Mouse (Mus musculus): ENCODE results near the gene 1700093K21Rik. TPM values are rescaled to one million over a fixed set of nuclear protein-coding genes. Genes with fewer than 3 reads are reported as not detected.
"Not testable (repeated sequence)": the region's sequence is repeated elsewhere in the genome, so short reads cannot be mapped to it uniquely, and the experiment has no call there.

1700093K21Rik gene
- total RNA-seq (2021): under 1 TPM in 1 of 2 experiments, not detected in 1; 0.40 TPM

DNA sequence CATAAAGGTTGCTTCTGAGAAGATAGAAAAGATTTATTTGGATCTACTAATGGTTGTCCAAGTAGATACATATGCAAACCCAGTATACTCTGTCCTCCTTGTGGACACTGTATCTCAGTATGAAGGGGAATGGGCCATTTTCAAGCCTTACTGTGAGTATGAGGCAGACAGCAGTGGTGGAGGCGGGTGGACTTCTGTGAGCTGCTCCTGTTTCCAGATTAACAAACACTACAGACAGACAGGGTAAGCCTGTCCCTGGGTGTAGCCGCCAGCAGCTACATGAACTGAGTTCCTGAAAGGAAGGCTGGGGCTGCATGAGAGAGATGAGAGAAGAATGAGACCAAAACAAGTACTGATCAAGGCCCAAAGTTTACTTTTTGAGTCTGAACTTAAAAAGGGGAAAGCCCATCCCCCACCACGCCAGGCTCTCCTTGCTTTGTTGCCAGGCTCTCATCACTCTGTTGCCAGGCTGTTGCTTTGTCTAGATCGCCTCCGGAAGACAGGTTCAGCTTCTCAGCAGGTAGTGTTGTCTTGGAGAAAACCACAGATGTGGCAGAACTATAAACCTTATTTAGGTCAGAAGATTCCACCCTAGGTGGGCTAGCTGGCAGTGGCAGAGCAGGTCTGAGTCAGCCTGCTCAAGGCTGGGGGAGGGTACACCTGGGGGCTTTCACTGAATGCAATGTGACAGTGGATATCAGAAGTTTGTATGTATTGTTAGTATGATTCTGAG, at the start of gene 1700093K21Rik:
TSS of gene 1700093K21Rik (minus strand) at position 683 of the 733 bp plus-strand sequence.
- no peak for DNase-seq
- intact Hi-C loops (cut with DNase I): no loop called here

DNA sequence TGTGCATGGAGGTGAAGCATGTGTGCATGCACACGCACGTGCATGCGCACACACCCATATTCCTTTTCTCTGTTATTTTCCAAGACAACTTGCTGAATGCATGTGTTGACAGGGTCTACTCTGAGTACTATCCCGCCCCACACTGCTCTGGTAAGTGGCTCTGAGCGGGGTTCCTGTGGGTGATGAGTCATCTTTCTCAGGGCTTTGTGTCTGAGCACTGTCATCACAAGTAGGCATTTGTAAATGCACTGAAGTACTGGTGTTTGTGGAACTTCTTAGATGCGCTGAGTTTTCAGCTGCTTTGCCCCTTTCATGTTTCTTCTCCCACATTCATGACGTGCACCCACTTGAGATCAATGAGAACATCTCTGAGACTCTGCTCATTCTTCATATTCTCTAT, 49.2 kb upstream of the 1700093K21Rik start:
- intact Hi-C loops (cut with DNase I): no loop called here
- DNase-seq: no peak

DNA sequence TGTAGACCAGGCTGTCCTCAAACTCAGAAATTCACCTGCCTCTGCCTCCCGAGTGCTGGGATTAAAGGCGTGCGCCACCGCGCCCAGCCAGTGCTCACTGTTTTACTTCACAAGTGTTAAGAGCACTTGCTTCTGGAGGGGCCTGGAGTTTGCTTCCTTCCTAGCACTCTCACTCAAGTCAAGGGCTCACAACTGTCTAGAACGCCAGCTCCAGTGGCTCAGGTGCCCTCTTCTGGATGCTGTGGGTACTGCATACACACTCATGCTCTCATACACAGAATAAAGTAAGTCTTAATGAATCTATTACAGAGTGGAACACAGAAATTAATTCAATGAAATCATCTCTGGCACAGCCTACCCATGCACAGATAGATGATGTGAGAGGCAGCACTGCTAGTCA, 44.8 kb upstream of the 1700093K21Rik start:
- intact Hi-C loops (cut with DNase I): loop anchor here (5.0 kb wide), 1 partner anchor 68 kb away; the partner anchor contains the start of gene Ahsa2
- DNase-seq: peak; percentile 79

DNA sequence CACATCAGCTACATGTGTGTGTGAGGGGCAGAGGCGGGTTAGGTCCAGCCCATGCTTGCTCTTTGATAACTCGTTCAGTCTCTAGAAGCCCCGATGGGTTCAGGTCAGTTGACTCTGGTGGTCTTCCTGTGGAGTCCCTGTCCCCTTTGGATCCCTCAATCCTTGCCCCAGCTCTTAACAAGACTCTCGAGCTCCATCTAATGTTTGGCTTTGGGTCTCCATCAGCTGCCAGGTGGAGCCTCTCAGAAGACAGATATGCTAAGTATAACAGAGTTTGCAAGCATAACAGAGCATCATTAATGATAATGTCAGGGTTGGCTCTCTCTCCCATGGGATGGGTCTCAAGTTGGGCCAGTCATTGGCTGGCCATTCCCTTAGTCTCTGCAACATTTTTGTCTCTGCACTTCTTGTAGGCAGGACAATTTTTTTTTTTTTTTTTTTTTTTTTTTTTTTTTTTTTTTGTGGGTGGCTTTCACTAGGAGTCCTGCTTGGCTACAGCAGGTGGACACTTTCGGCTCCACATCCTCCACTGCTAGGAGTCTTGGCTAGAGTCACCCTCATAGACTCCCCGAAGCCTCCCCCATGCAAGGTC, 36.2 kb upstream of the 1700093K21Rik start:
- intact Hi-C loops (cut with DNase I): no loop called here
- no peak for DNase-seq

DNA sequence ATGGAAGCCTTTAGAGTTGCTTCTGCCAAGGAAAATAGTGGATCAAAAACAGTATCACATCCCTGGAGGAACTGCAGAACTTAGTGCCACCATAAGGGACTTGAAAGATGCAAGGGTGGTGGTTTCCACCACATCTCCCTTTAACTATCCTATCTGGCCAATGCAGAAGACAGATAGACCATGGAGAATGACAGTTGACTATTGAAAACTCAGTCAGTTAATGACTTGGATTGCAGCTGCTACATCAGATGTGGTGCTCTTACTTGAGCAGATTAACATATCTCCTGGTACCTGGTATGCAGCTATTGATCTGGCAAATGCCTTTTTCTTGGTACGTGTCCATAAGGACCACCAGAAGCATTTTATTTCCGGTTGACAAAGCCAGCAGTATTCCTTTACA, 16.5 kb upstream of the 1700093K21Rik start:
- no peak for DNase-seq
- intact Hi-C loops (cut with DNase I): no loop called here

DNA sequence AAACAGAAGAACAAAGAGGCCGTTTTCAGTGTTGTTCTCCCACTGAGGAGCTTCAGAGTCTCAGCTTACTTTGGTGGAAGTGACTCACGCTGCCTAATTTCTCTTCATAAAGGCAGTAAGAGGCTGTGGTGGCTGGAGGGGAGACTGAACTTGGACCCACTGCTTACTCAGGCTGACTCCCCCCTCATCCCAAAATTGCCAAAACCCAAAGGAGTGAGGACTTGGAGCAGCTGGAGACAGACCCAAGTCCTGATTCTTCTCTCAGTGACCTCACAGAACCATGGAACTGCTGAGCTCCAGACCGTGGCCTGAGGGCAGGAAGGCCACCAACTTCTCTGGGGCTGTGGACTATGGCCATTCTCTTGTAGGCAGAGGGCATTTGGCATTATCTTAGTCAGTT, 2.0 kb downstream of the 1700093K21Rik start:
- intact Hi-C loops (cut with DNase I): no loop called here
- DNase-seq: no peak

DNA sequence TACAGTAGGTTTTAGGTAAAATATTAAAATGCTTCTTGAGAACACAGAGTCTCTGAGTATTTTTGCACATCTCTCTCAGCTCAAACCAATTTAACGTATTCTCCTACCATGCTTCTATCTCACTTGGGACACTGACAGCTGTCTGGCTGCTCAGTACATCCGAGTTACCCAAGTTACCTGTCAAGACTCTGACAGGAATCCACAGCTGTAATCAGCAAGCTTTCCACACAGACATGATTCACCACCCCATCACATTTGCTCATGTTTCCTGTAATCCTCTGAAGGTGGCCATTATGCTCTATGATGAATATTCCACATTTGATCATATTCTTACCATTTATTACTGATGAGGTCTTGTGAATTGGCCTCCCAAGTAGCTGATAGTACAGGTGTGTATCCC, 5.6 kb downstream of the 1700093K21Rik start:
- intact Hi-C loops (cut with DNase I): no loop called here
- no peak for DNase-seq

DNA sequence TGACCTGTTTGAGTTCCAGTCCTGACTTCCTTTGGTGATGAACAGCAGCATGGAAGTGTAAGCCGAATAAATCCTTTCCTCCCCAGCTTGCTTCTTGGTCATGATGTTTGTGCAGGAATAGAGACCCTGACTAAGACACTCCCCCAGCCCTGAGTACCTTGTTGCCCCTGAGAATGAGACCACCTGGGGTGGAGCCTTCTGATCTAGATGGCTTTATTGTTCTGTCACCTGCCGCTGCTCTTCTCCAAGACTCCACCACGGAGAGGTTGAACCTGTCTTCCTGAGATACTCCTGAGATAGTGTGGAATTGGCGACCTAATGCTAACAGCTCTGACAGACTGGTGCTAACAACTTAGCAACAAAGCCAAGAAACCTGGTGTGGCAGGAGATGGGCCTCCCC, 6.2 kb downstream of the 1700093K21Rik start:
- DNase-seq; intact Hi-C loops (cut with DNase I): not testable (repeated sequence)

DNA sequence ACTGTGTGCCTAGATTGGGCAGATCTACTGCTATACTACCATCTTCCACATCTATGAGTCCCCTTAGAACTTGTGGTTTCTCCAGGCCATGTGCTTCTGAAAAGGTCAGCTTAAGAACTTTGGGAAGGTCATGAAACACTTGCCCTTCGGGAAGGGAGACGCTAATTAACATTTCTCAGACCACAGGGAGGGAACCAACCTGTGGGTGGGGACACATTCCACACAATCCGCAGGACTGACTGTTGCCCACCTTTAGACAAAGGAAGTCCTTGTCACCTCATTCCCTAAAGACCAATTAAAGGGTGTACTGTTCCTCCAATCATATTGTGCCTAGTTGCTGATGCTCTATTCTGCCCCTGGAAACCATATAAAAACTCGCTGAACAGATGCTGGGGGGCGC, 16.2 kb downstream of the 1700093K21Rik start:
- intact Hi-C loops (cut with DNase I); DNase-seq: not testable (repeated sequence)

DNA sequence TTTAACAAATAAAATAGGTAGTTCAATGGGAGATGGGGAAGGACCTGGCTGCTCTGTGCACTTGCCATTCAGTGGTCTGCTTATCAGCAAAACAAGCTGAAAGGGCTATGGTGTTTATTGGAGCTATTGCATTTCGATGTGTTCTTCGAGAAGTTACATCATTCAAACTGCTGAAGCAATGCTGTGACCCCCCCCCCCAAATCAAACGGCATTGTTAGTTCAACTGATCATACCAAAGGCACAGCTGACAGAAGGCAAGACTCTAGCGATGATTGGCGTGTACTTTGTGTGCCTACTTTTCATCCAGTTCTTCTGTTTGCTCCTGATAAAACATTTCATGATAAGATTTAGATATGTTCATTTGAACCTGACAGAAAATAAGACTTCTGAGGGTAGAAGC, 22.3 kb downstream of the 1700093K21Rik start:
- DNase-seq: no peak
- intact Hi-C loops (cut with DNase I): loop anchor here (5.0 kb wide), 1 partner anchor 69 kb away; no protein-coding TSS in a partner anchor

DNA sequence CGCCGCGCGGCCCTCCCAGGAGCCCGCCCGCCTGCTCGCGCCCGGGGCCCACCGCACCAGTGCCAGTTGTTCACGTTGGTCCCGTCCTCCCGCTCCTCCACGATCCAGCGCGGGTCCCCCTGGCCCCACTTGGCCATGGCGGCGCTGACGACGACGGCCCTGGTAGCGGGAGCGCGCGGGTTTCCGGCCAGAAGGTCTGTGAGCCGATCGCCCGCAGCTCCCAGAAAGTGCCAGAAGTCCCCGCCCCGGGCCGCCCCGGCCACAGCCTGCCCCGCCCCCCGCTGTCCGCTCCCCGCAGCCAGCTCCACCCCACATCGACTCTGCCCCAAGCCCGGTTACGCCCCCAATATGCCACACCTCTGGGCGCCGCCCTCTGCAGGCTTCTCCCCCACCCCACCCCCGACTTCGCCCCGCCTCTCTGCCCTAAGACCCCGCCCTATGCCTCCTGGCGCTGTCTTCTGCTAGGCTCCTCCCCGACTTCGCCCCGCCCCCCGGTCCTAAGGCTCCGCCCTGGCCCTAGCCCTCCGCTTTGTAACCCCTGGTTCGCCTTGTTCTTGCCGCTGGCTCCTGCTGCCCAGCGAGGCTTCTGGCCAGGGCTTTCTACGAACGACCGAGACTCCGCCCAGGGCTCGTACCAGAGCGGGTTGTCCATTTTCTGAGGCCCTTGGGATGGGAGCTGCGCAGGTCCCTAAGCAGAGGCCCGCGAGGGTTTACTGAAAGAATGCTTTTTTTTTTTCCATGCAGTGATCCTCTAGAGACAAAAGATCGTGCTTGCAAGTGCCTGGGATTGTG, 23.0 kb downstream of the 1700093K21Rik start, which contains the start of gene Ahsa2:
TSS of gene Ahsa2 (minus strand) at position 313 of the 792 bp plus-strand sequence.
- intact Hi-C loops (cut with DNase I): loop anchor here (5.0 kb wide), 1 partner anchor 69 kb away; no protein-coding TSS in a partner anchor
- DNase-seq: peak; percentile 99

DNA sequence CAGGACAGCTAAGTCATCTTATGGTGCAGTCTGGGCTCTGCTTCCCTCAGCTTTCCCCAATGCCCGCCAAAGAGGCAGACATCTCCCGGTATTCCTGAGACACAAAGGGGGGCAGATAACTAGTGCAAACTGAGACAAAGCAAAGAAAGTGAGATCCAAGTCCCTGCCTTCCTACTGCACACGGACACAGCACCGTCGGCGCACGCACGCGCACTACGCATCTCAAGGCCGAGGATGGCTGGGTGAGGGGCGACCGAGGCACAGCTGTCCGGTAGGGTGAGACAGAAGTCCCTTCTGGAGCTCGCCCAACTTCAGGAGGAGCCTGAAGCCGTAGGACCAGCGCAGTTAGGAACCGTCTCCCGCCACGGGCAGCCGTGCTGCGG, 23.6 kb downstream of the 1700093K21Rik start:
- peak; percentile 87 for DNase-seq
- intact Hi-C loops (cut with DNase I): loop anchor here (5.0 kb wide), 1 partner anchor 70 kb away; no protein-coding TSS in a partner anchor

DNA sequence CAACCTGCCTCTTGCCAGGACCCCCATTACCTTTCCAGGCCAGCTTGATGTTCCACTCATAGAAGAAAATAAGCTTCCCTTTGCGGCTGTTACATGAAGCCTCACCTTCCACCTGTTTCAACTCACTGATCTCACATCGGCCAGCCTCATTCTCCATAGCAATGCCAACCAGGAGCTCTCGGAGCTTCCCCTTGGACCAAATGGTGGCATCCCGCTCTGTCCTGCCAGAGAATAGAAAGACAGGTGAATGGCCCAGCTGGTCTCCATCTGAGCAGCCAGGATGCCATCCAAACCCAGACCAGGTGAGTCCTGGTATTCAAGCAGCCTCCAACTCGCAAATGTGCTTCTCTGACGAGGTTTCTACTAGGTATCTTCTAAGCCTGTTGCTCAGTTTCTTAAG, 24.3 kb downstream of the 1700093K21Rik start:
- intact Hi-C loops (cut with DNase I): loop anchor here (5.0 kb wide), 1 partner anchor 71 kb away; no protein-coding TSS in a partner anchor
- no peak for DNase-seq

DNA sequence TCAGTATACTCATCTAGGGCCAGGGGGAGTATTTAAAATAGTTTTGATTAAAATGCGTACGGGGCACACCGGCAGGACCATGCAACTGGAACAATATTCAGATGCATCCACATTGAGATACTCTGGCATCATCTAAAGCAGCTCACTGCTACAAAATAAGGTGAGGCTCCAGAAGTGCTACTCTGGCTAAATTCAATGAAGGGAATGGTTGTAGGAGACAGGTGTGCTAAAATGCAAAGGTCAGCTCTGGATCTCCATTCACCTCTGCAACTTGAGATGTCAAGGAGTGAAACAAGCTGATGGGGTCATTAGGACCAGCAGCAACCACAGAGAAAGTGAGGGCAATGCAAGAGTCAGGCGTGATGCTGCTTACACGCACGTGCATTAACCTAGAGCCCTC, 25.7 kb downstream of the 1700093K21Rik start:
- intact Hi-C loops (cut with DNase I): loop anchor here (5.0 kb wide), 1 partner anchor 72 kb away; no protein-coding TSS in a partner anchor
- DNase-seq: no peak

DNA sequence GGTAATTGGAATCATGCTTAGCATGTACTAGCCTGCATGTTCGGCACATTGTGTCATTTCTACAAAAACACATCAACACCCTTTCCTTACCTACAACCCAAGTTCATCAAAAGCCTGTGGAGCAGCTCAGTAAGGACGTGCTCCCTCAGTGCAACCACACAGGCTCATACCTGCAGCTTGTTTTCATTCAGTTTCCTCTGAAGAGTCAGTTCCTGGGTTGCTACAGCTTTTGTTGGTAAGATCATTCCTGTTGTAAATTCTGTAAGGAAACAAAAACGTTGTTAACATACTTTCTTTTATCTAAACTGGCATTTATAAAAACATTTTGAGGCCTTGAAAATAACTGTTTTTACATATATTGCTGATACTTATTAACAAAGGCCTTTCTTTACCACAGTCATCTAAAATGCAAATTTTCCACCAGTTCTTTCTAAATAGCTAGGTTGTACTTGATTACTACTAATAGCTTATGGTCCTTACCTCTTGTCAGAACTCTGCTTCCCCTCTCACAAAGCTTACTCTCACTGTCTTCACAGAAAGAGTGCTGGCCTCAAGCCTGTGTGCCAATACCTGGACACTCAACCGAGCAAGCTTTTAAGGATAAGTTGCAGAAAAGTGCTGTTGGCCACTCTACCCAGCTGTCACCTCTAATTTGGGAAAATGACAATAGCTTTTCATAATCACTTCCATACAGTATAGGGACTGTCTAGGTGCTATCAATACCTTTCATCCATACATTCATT, 28.7 kb downstream of the 1700093K21Rik start:
- no peak for DNase-seq
- intact Hi-C loops (cut with DNase I): no loop called here

DNA sequence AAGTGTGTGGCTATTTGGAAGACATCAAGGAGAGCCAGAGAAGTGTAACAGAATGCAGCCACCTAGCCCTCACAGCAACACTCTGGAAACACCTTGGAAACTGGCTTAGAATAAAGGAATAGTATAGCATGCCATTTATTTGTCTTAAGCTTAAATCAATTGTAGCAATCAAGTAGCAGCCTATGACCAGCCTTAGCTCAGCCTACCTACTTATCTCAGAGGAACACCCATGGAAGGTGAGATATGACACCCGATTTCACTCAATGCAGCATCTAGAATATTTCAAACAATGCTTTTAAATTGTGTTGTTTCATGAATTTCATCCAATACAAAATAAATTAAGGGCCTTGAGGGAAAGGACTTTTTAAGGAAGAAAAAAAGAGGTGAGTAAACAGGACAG, 31.0 kb downstream of the 1700093K21Rik start:
- intact Hi-C loops (cut with DNase I): no loop called here
- DNase-seq: no peak

Measured in left cerebral cortex, postnatal 4 days (tissue).